Mouse (Mus musculus) liver, postnatal 0 days (tissue): ENCODE data around the gene Slx4. TPM values are rescaled to one million over a fixed set of nuclear protein-coding genes. Genes with fewer than 3 reads are reported as not detected.

Source experiments
- ATAC-seq: fragments of 200-750 bp; cut with Nextera tagmentation; 2 replicates; pipeline ENCODE4 v1.8.0; 2017; ENCODE audit warnings: mild to moderate bottlenecking, moderate library complexity
- DNase-seq: peaks from one replicate; pipeline ENCODE4 v3.0.0-alpha.2; 2016
- H3K27ac ChIP-seq: fragments of 300-500 bp; sonication (generic); 2 replicates; pipeline ENCODE4 v1.5.1; 2014; ENCODE audit warnings: antibody characterized with exemption, moderate library complexity, mild to moderate bottlenecking, low read depth
- H3K27me3 ChIP-seq: fragments of 300-500 bp; sonication (generic); 2 replicates; pipeline ENCODE4 v1.6.1; 2014; ENCODE audit warnings: low read length, control low read depth, mixed read lengths; ENCODE audit not compliant: insufficient read depth
- H3K36me3 ChIP-seq: fragments of 300-500 bp; sonication (generic); replicated peaks from 2 replicates; pipeline ENCODE4 v1.6.1; 2014; ENCODE audit warnings: mild to moderate bottlenecking, control low read depth, low read length, moderate library complexity, mixed read lengths; ENCODE audit not compliant: insufficient read depth
- H3K4me1 ChIP-seq: fragments of 300-500 bp; sonication (generic); 2 replicates; pipeline ENCODE4 v1.6.1; 2014; ENCODE audit warnings: antibody characterized with exemption, mild to moderate bottlenecking, control low read depth; ENCODE audit not compliant: insufficient read depth
- H3K4me2 ChIP-seq: fragments of 300-500 bp; sonication (generic); 2 replicates; pipeline ENCODE4 v1.6.1; 2014; ENCODE audit warnings: low read depth, mild to moderate bottlenecking, low read length, moderate library complexity, mixed read lengths
- H3K4me3 ChIP-seq: fragments of 300-500 bp; sonication (generic); 2 replicates; pipeline ENCODE4 v1.5.1; 2014; ENCODE audit warnings: low read depth, low read length
- H3K9ac ChIP-seq: fragments of 300-500 bp; sonication (generic); replicated peaks from 2 replicates; pipeline ENCODE4 v1.6.1; 2014; ENCODE audit warnings: mild to moderate bottlenecking, moderate library complexity
- H3K9me3 ChIP-seq: fragments of 300-500 bp; sonication (generic); 2 replicates; pipeline ENCODE4 v1.6.1; 2016; ENCODE audit warnings: mild to moderate bottlenecking, control low read depth, low read length, mixed read lengths
- CTCF ChIP-seq: sonication (generic); IDR thresholded peaks from 2 replicates; pipeline ENCODE4 v1.5.1; 2016; ENCODE audit warnings: antibody characterized with exemption, low read depth
- EP300 ChIP-seq: IDR thresholded peaks from 2 replicates; pipeline ENCODE4 v1.6.1; 2016; ENCODE audit warnings: antibody characterized with exemption, low read depth, mild to moderate bottlenecking
- WGBS: fragments of 180-500 bp; shearing (Covaris S2); extraction: QIAGEN DNeasy Blood & Tissue Kit; methylation state at CpG from one replicate; pipeline ENCODE4 v1.1.7; 2014; ENCODE audit not compliant: insufficient replicate concordance; 5-methylcytosine and 5-hydroxymethylcytosine counted together
- polyA plus RNA-seq: library from polyadenylated mRNA; unstranded; fragments of >200 nt; fragmentation: Nextera tagmentation; extraction: Ambion mirVana; gene quantifications from 2 replicates; pipeline ENCODE4 v1.2.1, GENCODE M21; 2015

Slx4 gene
- polyA plus RNA-seq, 1 experiment from 2014 or later = 2.9 TPM

DNA sequence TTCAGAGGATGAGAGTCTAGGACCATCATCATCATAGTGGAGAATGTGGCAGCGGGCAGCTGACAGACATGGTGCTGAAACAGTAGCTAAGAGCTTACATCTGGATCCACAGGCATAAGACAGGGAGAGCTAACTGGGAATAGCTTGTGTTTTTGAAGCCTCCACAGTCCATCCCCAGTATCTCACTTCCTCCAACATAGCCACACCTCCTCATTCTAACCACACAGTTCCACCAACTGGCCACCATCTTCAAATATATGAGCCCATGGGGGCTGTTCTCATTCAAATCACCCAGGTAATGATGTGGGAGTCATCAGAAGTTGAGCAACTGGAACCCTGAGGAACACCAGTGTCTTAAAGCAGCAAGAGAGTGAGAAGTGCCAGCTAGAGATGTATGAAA is 52.4 kb downstream of the Slx4 start:
- H3K4me1 ChIP-seq = no peaks in the 10 kb centered on the region
- no peaks in the 10 kb centered on the region for H3K9me3 ChIP-seq
- H3K27ac ChIP-seq = no peak overlapping the region
- TF ChIP-seq CTCF (no peak), EP300 (no peak)
- H3K4me3 ChIP-seq = no peak overlapping the region
- WGBS = 74% methylated on average over 1 of the region's 1 CpGs
- DNase-seq = no peak
- no peaks in the 10 kb centered on the region for H3K36me3 ChIP-seq
- H3K9ac ChIP-seq = no peak overlapping the region
- no peaks in the 10 kb centered on the region for H3K27me3 ChIP-seq
- no peak for ATAC-seq
- H3K4me2 ChIP-seq = no peak overlapping the region

DNA sequence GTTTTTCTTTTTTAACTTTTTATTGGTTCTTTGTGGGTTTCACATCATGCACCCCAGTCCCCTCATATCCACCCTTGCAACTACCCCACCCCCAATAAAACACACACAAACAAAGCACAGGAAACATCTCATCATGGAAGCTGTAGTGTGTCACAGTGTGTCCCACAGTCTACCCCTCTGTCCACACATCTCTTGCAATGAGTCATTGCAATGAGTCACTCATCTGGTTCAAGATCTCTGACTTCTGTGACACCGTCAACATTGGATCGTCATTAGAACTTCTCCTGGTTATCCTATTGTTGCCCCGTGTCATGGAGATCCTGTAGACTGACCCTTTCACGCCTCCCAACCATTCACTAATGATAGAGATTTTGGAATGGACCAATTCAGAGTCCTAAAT is 68.9 kb downstream of the Slx4 start:
- no peaks in the 10 kb centered on the region for H3K27me3 ChIP-seq
- H3K9me3 ChIP-seq = no peaks in the 10 kb centered on the region
- 81% methylated on average over 4 of the region's 4 CpGs for WGBS
- TF ChIP-seq EP300 = no peak
- no peak for TF ChIP-seq CTCF
- no peak overlapping the region for H3K4me3 ChIP-seq
- H3K27ac ChIP-seq = no peak overlapping the region
- H3K9ac ChIP-seq = no peak overlapping the region
- H3K36me3 ChIP-seq = peaks cover 36% of the 10 kb centered on the region
- no peaks in the 10 kb centered on the region; the same call in 1 of the 2 replicates for H3K4me1 ChIP-seq
- no peak overlapping the region for H3K4me2 ChIP-seq
- ATAC-seq (peak; percentile 71), DNase-seq (no peak)

DNA sequence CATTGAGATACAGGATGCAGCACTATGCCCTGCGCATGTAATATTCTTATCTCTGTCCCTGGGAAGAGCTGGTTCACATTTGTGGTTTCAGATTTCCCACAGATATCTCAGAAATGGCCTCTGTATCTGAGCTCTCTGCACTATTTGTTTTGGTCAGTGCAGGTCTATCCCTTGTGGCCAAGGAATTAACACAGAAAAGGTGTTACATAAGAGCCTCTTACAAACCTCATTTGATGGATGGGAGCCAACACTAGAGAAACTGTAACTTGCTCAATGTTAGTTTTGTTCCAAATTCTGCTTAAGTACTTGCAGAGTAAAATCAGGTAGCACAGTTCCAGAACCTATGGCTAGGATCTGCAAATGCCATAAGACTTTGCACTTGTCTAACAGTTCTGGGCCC is 69.5 kb downstream of the Slx4 start:
- 69% methylated on average over 1 of the region's 1 CpGs for WGBS
- no peaks in the 10 kb centered on the region for H3K27me3 ChIP-seq
- H3K4me3 ChIP-seq = no peak overlapping the region
- ATAC-seq (peak; percentile 68), DNase-seq (no peak)
- peaks cover 39% of the 10 kb centered on the region for H3K36me3 ChIP-seq
- H3K4me1 ChIP-seq = no peaks in the 10 kb centered on the region; the same call in 1 of the 2 replicates
- H3K9ac ChIP-seq = no peak overlapping the region
- TF ChIP-seq EP300 (no peak), CTCF (no peak)
- no peak overlapping the region for H3K4me2 ChIP-seq
- H3K9me3 ChIP-seq = no peaks in the 10 kb centered on the region
- H3K27ac ChIP-seq = no peak overlapping the region

DNA sequence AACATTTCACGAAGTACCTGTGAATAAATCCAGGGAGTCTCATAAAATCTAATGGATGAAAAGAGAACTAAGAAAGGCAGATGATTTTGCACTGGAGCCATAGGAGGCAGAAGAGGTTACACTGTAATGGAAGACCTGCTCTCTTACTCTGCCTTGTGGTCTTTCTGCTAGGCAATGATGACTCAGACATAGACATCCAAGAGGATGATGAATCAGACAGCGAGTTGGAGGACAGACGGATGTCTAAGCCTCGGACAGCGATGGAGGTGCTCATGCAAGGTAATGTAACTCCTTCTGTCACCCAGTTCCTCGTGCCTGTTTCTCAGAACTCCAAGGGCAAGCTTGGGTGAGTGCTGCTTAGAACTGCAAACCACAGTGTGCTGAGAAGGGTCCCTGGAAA is 70.0 kb downstream of the Slx4 start:
- no peak overlapping the region for H3K4me2 ChIP-seq
- no peaks in the 10 kb centered on the region for H3K9me3 ChIP-seq
- no peak for ATAC-seq
- no peak overlapping the region for H3K4me3 ChIP-seq
- DNase-seq = no peak
- 88% methylated on average over 6 of the region's 6 CpGs for WGBS
- no peak overlapping the region for H3K27ac ChIP-seq
- H3K4me1 ChIP-seq = no peaks in the 10 kb centered on the region; the same call in 1 of the 2 replicates
- TF ChIP-seq EP300 = no peak
- TF ChIP-seq CTCF = no peak
- H3K27me3 ChIP-seq = no peaks in the 10 kb centered on the region
- H3K36me3 ChIP-seq = peaks cover 35% of the 10 kb centered on the region
- no peak overlapping the region for H3K9ac ChIP-seq

DNA sequence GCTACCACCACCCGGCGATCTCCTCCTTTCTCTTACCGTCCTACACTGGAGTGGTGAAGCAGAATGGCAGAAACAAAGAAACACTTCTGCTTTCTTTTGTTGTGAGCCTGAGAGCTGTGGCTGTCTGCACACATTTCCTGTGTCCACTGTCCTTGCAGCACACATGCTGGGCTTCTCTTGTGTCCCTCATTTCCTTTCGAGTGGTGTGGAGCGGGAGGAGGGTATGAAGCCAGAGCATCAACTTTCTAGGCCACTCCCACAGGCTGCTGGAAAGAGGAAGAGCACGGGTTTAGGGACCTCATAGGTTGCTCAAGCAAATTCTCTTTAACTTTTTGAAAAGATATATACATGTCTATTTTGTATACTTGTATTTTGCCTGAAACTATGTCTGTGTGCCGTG is 74.4 kb downstream of the Slx4 start:
- no peaks in the 10 kb centered on the region for H3K9me3 ChIP-seq
- H3K27ac ChIP-seq = 0 out of 2 replicates have a peak overlapping the region, but pooled peaks have one; percentile 16
- H3K4me2 ChIP-seq = no peak overlapping the region
- DNase-seq (peak; percentile 27), ATAC-seq (peak; percentile 62; the same call in 1 of the 2 replicates)
- H3K27me3 ChIP-seq = no peaks in the 10 kb centered on the region
- TF ChIP-seq CTCF = no peak
- TF ChIP-seq EP300 = no peak
- H3K36me3 ChIP-seq = peaks cover 38% of the 10 kb centered on the region
- no peak overlapping the region for H3K9ac ChIP-seq
- H3K4me1 ChIP-seq = no peaks in the 10 kb centered on the region; the same call in 1 of the 2 replicates
- no peak overlapping the region for H3K4me3 ChIP-seq
- 61% methylated on average over 7 of the region's 7 CpGs for WGBS

Other genes with a start within 250 kb of the Slx4 start
- gene Olfr15, start 172.9 kb downstream of the Slx4 start, polyA plus RNA-seq = not detected in 2 replicates
- 0.57 and 0.70 TPM in 2 replicates for gene Zfp174, start 156.5 kb downstream of the Slx4 start, polyA plus RNA-seq
- gene Naa60, start 131.4 kb downstream of the Slx4 start, polyA plus RNA-seq = 33.2 and 33.9 TPM in 2 replicates
- 1.8 and 2.7 TPM in 2 replicates for gene Zfp597, start 119.2 kb downstream of the Slx4 start, polyA plus RNA-seq
- gene Gm20695, start 119.1 kb downstream of the Slx4 start, polyA plus RNA-seq = 3.4 and 3.9 TPM in 2 replicates
- 1.9 and 2.4 TPM in 2 replicates for gene 1700037C18Rik, start 95.1 kb downstream of the Slx4 start, polyA plus RNA-seq
- gene Cluap1, start 95.0 kb downstream of the Slx4 start, polyA plus RNA-seq = 6.6 and 6.9 TPM in 2 replicates
- 0.29 and 0.31 TPM in 2 replicates for gene Nlrc3, start 27.1 kb downstream of the Slx4 start, polyA plus RNA-seq
- gene Dnase1, start 33.2 kb upstream of the Slx4 start, polyA plus RNA-seq = 0.18 and 0.43 TPM in 2 replicates
- gene Trap1, start 74.1 kb upstream of the Slx4 start, polyA plus RNA-seq = 55.3 and 61.2 TPM in 2 replicates
- gene Crebbp, start 210.2 kb upstream of the Slx4 start, polyA plus RNA-seq = 8.7 and 8.9 TPM in 2 replicates